Mouse (Mus musculus) heart, postnatal 0 days (tissue): ENCODE measurements at regions not wholly inside any gene's neighbourhood (a gene's known extent, or its start where the extent isn't known, plus 50 kb on each side); places are given as distances from the start of the nearest gene placed in this dataset.

Source experiments
- ATAC-seq: fragments of 200-750 bp; cut with Nextera tagmentation; 2 replicates; pipeline ENCODE4 v1.8.0; 2017; ENCODE audit warnings: low read depth, moderate number of reproducible peaks, moderate library complexity; ENCODE audit not compliant: insufficient read depth
- DNase-seq: peaks from one replicate; pipeline ENCODE4 v3.0.0-alpha.2; 2016; ENCODE audit warnings: low spot score
- H3K27ac ChIP-seq: fragments of 300-500 bp; sonication (generic); 2 replicates; pipeline ENCODE4 v1.5.1; 2014; ENCODE audit warnings: low read depth, mild to moderate bottlenecking
- H3K27me3 ChIP-seq: fragments of 300-500 bp; sonication (generic); 2 replicates; pipeline ENCODE4 v1.6.1; 2014; ENCODE audit warnings: low read length, mixed read lengths; ENCODE audit not compliant: control insufficient read depth, insufficient read depth
- H3K36me3 ChIP-seq: fragments of 300-500 bp; sonication (generic); replicated peaks from 2 replicates; pipeline ENCODE4 v1.6.1; 2014; ENCODE audit warnings: low read length, mixed read lengths; ENCODE audit not compliant: control insufficient read depth, insufficient read depth
- H3K4me1 ChIP-seq: fragments of 300-500 bp; sonication (generic); 2 replicates; pipeline ENCODE4 v1.6.1; 2014; ENCODE audit warnings: antibody characterized with exemption; ENCODE audit not compliant: control insufficient read depth, insufficient read depth
- H3K4me2 ChIP-seq: fragments of 300-500 bp; sonication (generic); 2 replicates; pipeline ENCODE4 v1.6.1; 2014; ENCODE audit warnings: low read depth, mild to moderate bottlenecking, low read length, moderate library complexity
- H3K4me3 ChIP-seq: fragments of 300-500 bp; sonication (generic); 2 replicates; pipeline ENCODE4 v1.5.1; 2014; ENCODE audit warnings: low read depth, low read length
- H3K9ac ChIP-seq: fragments of 300-500 bp; sonication (generic); replicated peaks from 2 replicates; pipeline ENCODE4 v1.6.1; 2014; ENCODE audit warnings: low read depth, low read length, mixed read lengths
- H3K9me3 ChIP-seq: fragments of 300-500 bp; sonication (generic); replicated peaks from 2 replicates; pipeline ENCODE4 v1.6.1; 2016; ENCODE audit warnings: low read length; ENCODE audit not compliant: control insufficient read depth
- CTCF ChIP-seq: IDR thresholded peaks from 2 replicates; pipeline ENCODE4 v1.5.1; 2016; ENCODE audit warnings: antibody characterized with exemption, control low read depth, low read depth
- EP300 ChIP-seq: IDR thresholded peaks from 2 replicates; pipeline ENCODE4 v1.6.1; 2016; ENCODE audit warnings: antibody characterized with exemption, low read depth
- WGBS: fragments of 180-500 bp; shearing (Covaris S2); extraction: QIAGEN DNeasy Blood & Tissue Kit; methylation state at CpG from one replicate; pipeline ENCODE4 v1.1.7; 2014; 5-methylcytosine and 5-hydroxymethylcytosine counted together

- TF ChIP-seq EP300 (no peak), CTCF (no peak)
- Histone ChIP-seq H3K4me1 (no peaks in the 10 kb centered on the region), H3K27me3 (no peaks in the 10 kb centered on the region), H3K27ac (no peak overlapping the region), H3K9ac (no peak overlapping the region), H3K36me3 (no peaks in the 10 kb centered on the region), H3K4me3 (no peak overlapping the region), H3K4me2 (no peak overlapping the region), H3K9me3 (no peaks in the 10 kb centered on the region)
- WGBS, result 79% methylated on average over 2 of the region's 2 CpGs
- ATAC-seq, result no peak
- no peak for DNase-seq
These were observed 229.1 kb downstream of the Lrriq3 start for GRCm38 (mm10) chr3:155322322-155322721.

- Histone ChIP-seq H3K9me3 (no peaks in the 10 kb centered on the region), H3K36me3 (no peaks in the 10 kb centered on the region), H3K4me2 (no peak overlapping the region), H3K4me1 (no peaks in the 10 kb centered on the region), H3K4me3 (no peak overlapping the region), H3K27ac (no peak overlapping the region), H3K27me3 (no peaks in the 10 kb centered on the region), H3K9ac (no peak overlapping the region)
- WGBS, result 63% methylated on average over 2 of the region's 2 CpGs
- DNase-seq (no peak), ATAC-seq (no peak)
- TF ChIP-seq EP300 (no peak), CTCF (no peak)
These were observed 236.5 kb downstream of the Lrriq3 start for GRCm38 (mm10) chr3:155329701-155330100.

- Histone ChIP-seq H3K27ac (no peak overlapping the region), H3K27me3 (no peaks in the 10 kb centered on the region), H3K9me3 (no peaks in the 10 kb centered on the region), H3K36me3 (no peaks in the 10 kb centered on the region), H3K4me3 (no peak overlapping the region), H3K4me1 (no peaks in the 10 kb centered on the region), H3K4me2 (no peak overlapping the region), H3K9ac (no peak overlapping the region)
- DNase-seq (no peak), ATAC-seq (no peak)
- 79% methylated on average over 1 of the region's 1 CpGs for WGBS
- TF ChIP-seq EP300 (no peak), CTCF (no peak)
These were observed 256.0 kb downstream of the Lrriq3 start for GRCm38 (mm10) chr3:155349185-155349584.

- peak; percentile 32; the same call in 1 of the 2 replicates for TF ChIP-seq CTCF
- TF ChIP-seq EP300, result no peak
- Histone ChIP-seq H3K4me3 (no peak overlapping the region), H3K9me3 (no peaks in the 10 kb centered on the region), H3K27ac (no peak overlapping the region), H3K27me3 (no peaks in the 10 kb centered on the region), H3K9ac (no peak overlapping the region), H3K4me2 (no peak overlapping the region), H3K36me3 (no peaks in the 10 kb centered on the region), H3K4me1 (no peaks in the 10 kb centered on the region)
- ATAC-seq (no peak), DNase-seq (no peak)
- 72% methylated on average over 2 of the region's 2 CpGs for WGBS
These were observed 258.4 kb downstream of the Lrriq3 start for GRCm38 (mm10) chr3:155351636-155352035.

- Histone ChIP-seq H3K9me3 (no peaks in the 10 kb centered on the region), H3K27ac (no peak overlapping the region), H3K4me3 (no peak overlapping the region), H3K9ac (no peak overlapping the region), H3K27me3 (no peaks in the 10 kb centered on the region), H3K36me3 (no peaks in the 10 kb centered on the region), H3K4me2 (no peak overlapping the region), H3K4me1 (no peaks in the 10 kb centered on the region)
- no peak for DNase-seq
- TF ChIP-seq EP300 (no peak), CTCF (no peak)
- WGBS, result 72% methylated on average over 2 of the region's 2 CpGs
- no peak for ATAC-seq
These were observed 259.1 kb downstream of the Lrriq3 start for GRCm38 (mm10) chr3:155352277-155352802.

GRCm38 (mm10) chr3:155360399-155360798 lies 267.2 kb downstream of the Lrriq3 start:
- Histone ChIP-seq H3K27ac (no peak overlapping the region), H3K27me3 (no peaks in the 10 kb centered on the region), H3K4me2 (no peak overlapping the region), H3K4me1 (no peaks in the 10 kb centered on the region), H3K4me3 (no peak overlapping the region), H3K36me3 (no peaks in the 10 kb centered on the region), H3K9me3 (no peaks in the 10 kb centered on the region), H3K9ac (no peak overlapping the region)
- DNase-seq (no peak), ATAC-seq (no peak)
- TF ChIP-seq CTCF (no peak), EP300 (no peak)
- WGBS, result 58% methylated on average over 1 of the region's 1 CpGs
